Mouse (Mus musculus) cortical plate, adult 2 months (tissue): ENCODE results near the gene Mia.

Experiments
- CTCF ChIP-seq: fragments of 200-500 bp; IDR thresholded peaks from 2 replicates; pipeline ENCODE4 v1.5.1; 2011; ENCODE audit warnings: mild to moderate bottlenecking, control low read depth, low read length; ENCODE audit not compliant: insufficient read depth; ENCODE audit errors: extremely low read depth
- POLR2A ChIP-seq: fragments of 200-500 bp; IDR thresholded peaks from 2 replicates; pipeline ENCODE4 v1.6.1; 2011; ENCODE audit warnings: mild to moderate bottlenecking, low read length, control low read depth; ENCODE audit not compliant: insufficient read depth; ENCODE audit errors: extremely low read depth

DNA sequence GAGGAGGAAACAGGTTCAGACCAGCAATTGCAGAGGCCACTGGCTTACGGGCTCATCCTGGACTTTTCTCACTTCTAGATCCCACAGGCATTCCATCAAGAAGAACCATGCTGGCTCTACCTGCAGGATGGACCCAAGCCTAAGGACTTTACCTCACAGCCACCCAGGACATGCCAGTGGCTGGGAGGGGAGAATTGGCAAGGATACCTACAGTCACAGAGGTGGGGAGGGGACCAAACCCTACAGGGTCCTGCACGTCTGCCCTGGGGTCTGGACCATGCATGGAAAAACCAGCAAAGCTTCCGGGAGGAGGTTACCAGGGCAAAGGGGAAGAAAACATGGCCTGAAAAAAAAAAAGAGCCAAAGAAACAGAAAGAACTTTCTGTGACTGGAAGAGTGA is 10.0 kb downstream of the Mia start:
- TF ChIP-seq POLR2A (no peak), CTCF (no peak)
